Mouse (Mus musculus) MEL (cell line): ENCODE results near the gene Mrm3. TPM values are rescaled to one million over a fixed set of nuclear protein-coding genes. Genes with fewer than 3 reads are reported as not detected.

Experiments
- polyA plus RNA-seq, 2 experiments: library from polyadenylated mRNA; stranded (reverse) in 1 of 2; unstranded in 1 of 2; fragments of >175 nt in 1 of 2; fragments of >200 nt in 1 of 2; gene quantifications; 2 replicates each; pipeline versions ENCODE4 v1.2.1 to v1.2.4; 2012; ENCODE audit warnings: low replicate concordance in 2 of 2, low read depth in 1 of 2; ENCODE audit not compliant: insufficient read length in 2 of 2, insufficient read depth in 1 of 2, missing spikeins in 1 of 2
- total RNA-seq: library from RNA; depleted of rRNA; stranded (reverse); fragments of 300-350 nt; gene quantifications from 2 replicates; pipeline ENCODE4 v1.2.3, GENCODE M21; 2012; rRNA removed

Gene Mrm3
- total and polyA plus RNA-seq, 3 experiments = 27.7 to 65.7 TPM; not detected in 1

Other genes with a start within 250 kb of the Mrm3 start
- gene 1700016K19Rik, start 243.8 kb upstream of the Mrm3 start, total RNA-seq = not detected in 2 replicates
- gene 1700016K19Rik, start 243.8 kb upstream of the Mrm3 start, polyA plus RNA-seq = under 1 TPM in 1 of 2 experiments, not detected in 1; 0.25 TPM
- gene Rflnb, start 215.9 kb upstream of the Mrm3 start, total RNA-seq = 4.8 and 7.4 TPM in 2 replicates
- gene Rflnb, start 215.9 kb upstream of the Mrm3 start, polyA plus RNA-seq = 1 to 10 TPM in 1 of 2 experiments, not detected in 1; 8.7 TPM
- 47.2 and 50.4 TPM in 2 replicates for gene Vps53, start 64.1 kb upstream of the Mrm3 start, total RNA-seq
- gene Vps53, start 64.1 kb upstream of the Mrm3 start, polyA plus RNA-seq = 10 to 100 TPM in 1 of 2 experiments, not detected in 1; 38.4 TPM
- 6.6 and 8.5 TPM in 2 replicates for gene Fam57a, start 64.0 kb upstream of the Mrm3 start, total RNA-seq
- 1 to 10 TPM in 1 of 2 experiments, not detected in 1; 8.8 TPM for gene Fam57a, start 64.0 kb upstream of the Mrm3 start, polyA plus RNA-seq
- gene Dbil5, start 26.1 kb upstream of the Mrm3 start, total RNA-seq = 0.62 and 2.4 TPM in 2 replicates
- under 1 TPM in 1 of 2 experiments, not detected in 1; 0.67 TPM for gene Dbil5, start 26.1 kb upstream of the Mrm3 start, polyA plus RNA-seq
- gene Gemin4, start 26.1 kb upstream of the Mrm3 start, total RNA-seq = 23.8 and 26.1 TPM in 2 replicates
- gene Gemin4, start 26.1 kb upstream of the Mrm3 start, polyA plus RNA-seq = 10 to 100 TPM; 17.8 to 95.7 TPM
- 139 and 143 TPM in 2 replicates for gene Glod4, start within 50 bp of the Mrm3 start, total RNA-seq
- gene Glod4, start within 50 bp of the Mrm3 start, polyA plus RNA-seq = 10 to 100 TPM in 1 of 2 experiments, not detected in 1; 63.9 TPM
- gene Nxn, start 155.4 kb downstream of the Mrm3 start, total RNA-seq = 53.0 and 65.8 TPM in 2 replicates
- 10 to 100 TPM; 52.8 to 54.3 TPM for gene Nxn, start 155.4 kb downstream of the Mrm3 start, polyA plus RNA-seq
- 71.6 and 77.0 TPM in 2 replicates for gene Timm22, start 163.2 kb downstream of the Mrm3 start, total RNA-seq
- gene Timm22, start 163.2 kb downstream of the Mrm3 start, polyA plus RNA-seq = 10 to 100 TPM in 1 of 2 experiments, not detected in 1; 47.4 TPM